Mouse (Mus musculus) lung, postnatal 0 days (tissue): ENCODE measurements around the gene Gm10644. TPM values are rescaled to one million over a fixed set of nuclear protein-coding genes. Genes with fewer than 3 reads are reported as not detected.

Experiments
- ATAC-seq: fragments of 200-750 bp; cut with Nextera tagmentation; 2 replicates; pipeline ENCODE4 v1.8.0; 2017; ENCODE audit warnings: moderate library complexity
- DNase-seq: peaks from one replicate; pipeline ENCODE4 v3.0.0-alpha.2; 2016; ENCODE audit warnings: low spot score
- H3K27ac ChIP-seq: fragments of 300-500 bp; sonication (generic); 2 replicates; pipeline ENCODE4 v1.5.1; 2014; ENCODE audit warnings: antibody characterized with exemption, mild to moderate bottlenecking, low read length, mixed read lengths
- H3K27me3 ChIP-seq: fragments of 300-500 bp; sonication (generic); replicated peaks from 2 replicates; pipeline ENCODE4 v1.6.1; 2014; ENCODE audit warnings: low read length, mixed read lengths; ENCODE audit not compliant: insufficient read depth
- H3K36me3 ChIP-seq: fragments of 300-500 bp; sonication (generic); 2 replicates; pipeline ENCODE4 v1.6.1; 2014; ENCODE audit warnings: low read length, mixed read lengths; ENCODE audit not compliant: insufficient read depth
- H3K4me1 ChIP-seq: fragments of 300-500 bp; sonication (generic); 2 replicates; pipeline ENCODE4 v1.6.1; 2014; ENCODE audit warnings: antibody characterized with exemption, low read depth, low read length, mixed read lengths; ENCODE audit not compliant: insufficient read depth
- H3K4me2 ChIP-seq: fragments of 300-500 bp; sonication (generic); replicated peaks from 2 replicates; pipeline ENCODE4 v1.6.1; 2014; ENCODE audit warnings: low read depth, mild to moderate bottlenecking, low read length, moderate library complexity, mixed read lengths
- H3K4me3 ChIP-seq: fragments of 300-500 bp; sonication (generic); 2 replicates; pipeline ENCODE4 v1.5.1; 2014; ENCODE audit warnings: low read depth, low read length
- H3K9ac ChIP-seq: fragments of 300-500 bp; sonication (generic); replicated peaks from 2 replicates; pipeline ENCODE4 v1.6.1; 2014; ENCODE audit warnings: low read depth, mild to moderate bottlenecking
- H3K9me3 ChIP-seq: fragments of 300-500 bp; sonication (generic); 2 replicates; pipeline ENCODE4 v1.6.1; 2016; ENCODE audit warnings: low read length, mixed read lengths
- CTCF ChIP-seq: IDR thresholded peaks from 2 replicates; pipeline ENCODE4 v1.5.1; 2016; ENCODE audit warnings: antibody characterized with exemption, mild to moderate bottlenecking
- EP300 ChIP-seq: IDR thresholded peaks from 2 replicates; pipeline ENCODE4 v1.6.1; 2016; ENCODE audit warnings: antibody characterized with exemption, mild to moderate bottlenecking, control low read depth
- WGBS: fragments of 180-500 bp; shearing (Covaris S2); extraction: QIAGEN DNeasy Blood & Tissue Kit; methylation state at CpG from one replicate; pipeline ENCODE4 v1.1.7; 2014; 5-methylcytosine and 5-hydroxymethylcytosine counted together
- microRNA-seq: library from miRNA; unstranded; fragments of <30 nt; microRNA quantifications from one replicate; pipeline ENCODE4, GENCODE M21; 2016
- polyA plus RNA-seq: library from polyadenylated mRNA; unstranded; fragments of >200 nt; fragmentation: Nextera tagmentation; extraction: Ambion mirVana; gene quantifications from 2 replicates; pipeline ENCODE4 v1.2.1, GENCODE M21; 2015

Gm10644 gene
- polyA plus RNA-seq, 1 experiment from 2014 or later = 0.12 TPM

DNA sequence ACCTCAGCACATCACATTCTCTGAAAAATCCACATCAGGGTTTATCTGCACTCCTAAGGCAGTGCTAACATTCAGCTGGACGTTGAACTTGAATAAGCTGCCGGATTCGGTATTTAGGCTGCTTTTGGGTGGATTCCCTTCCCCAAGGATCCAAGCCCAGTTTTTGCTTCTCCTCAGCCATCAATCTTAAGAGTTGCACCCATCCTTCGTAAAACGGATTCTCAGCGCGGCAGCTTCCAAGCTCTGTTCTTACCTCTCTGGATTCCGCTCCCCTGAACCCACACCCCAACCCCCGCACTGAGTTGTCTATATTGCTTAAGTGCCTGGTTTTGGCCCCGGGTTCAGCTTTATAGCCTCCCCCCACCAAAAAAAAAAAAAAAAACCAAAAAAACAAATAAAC lies 56.5 kb downstream of the Gm10644 start:
- Histone ChIP-seq H3K27ac (no peak overlapping the region), H3K4me3 (peak overlapping the region; percentile 81; the same call in 1 of the 2 replicates), H3K36me3 (no peaks in the 10 kb centered on the region), H3K4me1 (no peaks in the 10 kb centered on the region), H3K9me3 (no peaks in the 10 kb centered on the region), H3K27me3 (peaks cover 6% of the 10 kb centered on the region; the same call in 1 of the 2 replicates), H3K9ac (no peak overlapping the region), H3K4me2 (peak overlapping the region; percentile 100)
- WGBS = 6% methylated on average over 10 of the region's 10 CpGs
- DNase-seq (peak; percentile 67), ATAC-seq (no peak)
- TF ChIP-seq EP300 (no peak), CTCF (no peak)

DNA sequence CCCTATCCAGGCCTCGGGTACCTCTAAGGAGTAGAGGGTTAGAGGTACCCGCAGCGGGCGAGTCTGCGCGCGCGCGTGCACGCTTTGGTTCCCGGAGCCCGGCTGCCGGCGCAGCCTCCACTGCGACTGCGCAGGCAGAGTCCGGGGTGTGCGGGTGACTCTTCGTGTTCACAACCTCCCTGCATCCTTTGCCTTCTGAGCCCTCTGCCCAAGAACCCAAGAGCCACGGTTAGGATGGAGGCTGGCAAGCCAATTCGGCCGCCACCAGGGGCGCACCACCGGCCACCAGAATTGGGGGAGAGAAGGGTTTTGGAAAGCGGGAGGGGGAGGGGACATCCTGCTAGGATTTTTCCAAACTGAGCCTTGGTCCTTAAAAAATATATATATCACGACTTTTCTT lies 57.8 kb downstream of the Gm10644 start:
- peak; percentile 57 for DNase-seq

DNA sequence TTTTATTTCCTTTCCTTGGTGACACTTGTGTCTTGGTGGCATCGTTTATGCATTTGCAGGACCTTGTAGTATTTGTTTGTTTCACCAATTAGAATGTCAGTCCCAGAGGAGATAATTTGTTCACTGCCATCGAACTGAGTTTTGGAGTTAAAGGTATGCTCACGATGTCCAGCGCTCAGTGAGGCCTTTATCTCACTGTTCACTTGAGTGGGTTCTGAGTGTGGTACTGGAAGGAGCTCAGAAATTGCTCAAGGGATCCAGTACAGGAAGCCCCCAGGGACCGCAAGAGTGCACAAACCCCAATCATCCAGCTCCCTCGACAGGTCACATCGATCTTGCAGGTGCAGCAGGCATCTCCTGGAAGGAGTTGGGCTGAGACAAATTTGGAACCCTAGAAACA lies 58.5 kb downstream of the Gm10644 start:
- Histone ChIP-seq H3K36me3 (no peaks in the 10 kb centered on the region), H3K4me1 (no peaks in the 10 kb centered on the region), H3K27me3 (peaks cover 6% of the 10 kb centered on the region; the same call in 1 of the 2 replicates), H3K9me3 (no peaks in the 10 kb centered on the region), H3K4me3 (no peak overlapping the region), H3K4me2 (no peak overlapping the region), H3K9ac (no peak overlapping the region), H3K27ac (no peak overlapping the region)
- DNase-seq (no peak), ATAC-seq (no peak)
- TF ChIP-seq EP300 (no peak), CTCF (no peak)
- 88% methylated on average over 7 of the region's 7 CpGs for WGBS

More for the DNA sequence above, 57.8 kb downstream of the Gm10644 start:
- Histone ChIP-seq H3K27me3 (peaks cover 6% of the 10 kb centered on the region; the same call in 1 of the 2 replicates), H3K4me3 (no peak overlapping the region), H3K36me3 (no peaks in the 10 kb centered on the region), H3K4me1 (no peaks in the 10 kb centered on the region), H3K27ac (no peak overlapping the region), H3K9me3 (no peaks in the 10 kb centered on the region), H3K4me2 (peak overlapping the region; percentile 25), H3K9ac (no peak overlapping the region)
- WGBS = 7% methylated on average over 26 of the region's 26 CpGs
- no peak for ATAC-seq
- TF ChIP-seq CTCF (peak; percentile 74), EP300 (no peak)

DNA sequence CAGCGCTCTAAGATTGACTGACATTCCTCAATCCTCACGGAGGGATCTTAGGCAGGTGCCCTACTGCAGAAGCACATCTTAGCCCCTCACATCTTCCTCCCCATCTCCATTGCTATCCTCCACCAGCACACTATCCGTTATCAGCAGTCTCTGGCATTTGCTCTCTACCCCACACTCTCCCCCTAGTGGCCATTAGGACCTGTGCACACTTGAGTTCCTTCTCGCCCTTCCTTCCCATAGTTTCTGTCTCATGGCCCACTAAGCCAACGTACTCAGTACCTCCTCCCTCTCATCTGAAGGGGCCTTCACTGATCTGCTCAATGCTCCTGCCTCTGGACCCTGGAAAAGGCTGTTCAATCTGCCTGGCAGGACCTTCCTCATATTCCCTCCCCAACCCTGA lies 59.1 kb downstream of the Gm10644 start:
- H3K4me2 ChIP-seq = no peak overlapping the region
- no peak overlapping the region for H3K9ac ChIP-seq
- no peak for ATAC-seq
- no peaks in the 10 kb centered on the region for H3K9me3 ChIP-seq
- no peak for TF ChIP-seq EP300
- TF ChIP-seq CTCF = peak; percentile 97
- no peaks in the 10 kb centered on the region for H3K4me1 ChIP-seq
- peak; percentile 86 for DNase-seq
- H3K27ac ChIP-seq = no peak overlapping the region
- H3K4me3 ChIP-seq = no peak overlapping the region
- H3K36me3 ChIP-seq = no peaks in the 10 kb centered on the region
- H3K27me3 ChIP-seq = peaks cover 6% of the 10 kb centered on the region; the same call in 1 of the 2 replicates
- WGBS = 6% methylated on average over 5 of the region's 5 CpGs

DNA sequence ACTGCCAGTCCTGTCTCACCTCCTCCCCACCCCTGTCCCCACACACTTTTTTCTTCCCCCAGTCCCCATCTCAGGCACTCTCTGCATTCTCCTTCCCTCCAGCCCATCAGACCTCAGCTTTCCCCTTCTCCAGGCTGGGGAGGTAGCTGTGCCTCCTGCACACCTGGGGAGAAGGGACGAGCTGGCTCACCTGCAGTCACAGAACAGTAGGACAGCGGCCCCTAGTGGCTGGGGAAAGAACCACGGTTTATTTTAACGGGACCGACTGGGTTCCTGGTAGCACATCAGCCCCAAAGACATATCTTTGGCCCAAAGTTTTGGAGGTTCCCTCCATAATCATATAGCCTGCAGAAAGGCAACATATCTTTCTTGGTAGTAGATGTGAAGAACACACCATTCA lies 61.1 kb downstream of the Gm10644 start:
- Histone ChIP-seq H3K27me3 (peaks cover 6% of the 10 kb centered on the region; the same call in 1 of the 2 replicates), H3K4me1 (no peaks in the 10 kb centered on the region), H3K4me3 (no peak overlapping the region), H3K9me3 (no peaks in the 10 kb centered on the region), H3K27ac (no peak overlapping the region), H3K36me3 (no peaks in the 10 kb centered on the region), H3K9ac (no peak overlapping the region), H3K4me2 (no peak overlapping the region)
- WGBS = under 1% methylated on average over 5 of the region's 5 CpGs
- DNase-seq = peak; percentile 77
- ATAC-seq = no peak
- TF ChIP-seq CTCF (peak; percentile 96), EP300 (no peak)

DNA sequence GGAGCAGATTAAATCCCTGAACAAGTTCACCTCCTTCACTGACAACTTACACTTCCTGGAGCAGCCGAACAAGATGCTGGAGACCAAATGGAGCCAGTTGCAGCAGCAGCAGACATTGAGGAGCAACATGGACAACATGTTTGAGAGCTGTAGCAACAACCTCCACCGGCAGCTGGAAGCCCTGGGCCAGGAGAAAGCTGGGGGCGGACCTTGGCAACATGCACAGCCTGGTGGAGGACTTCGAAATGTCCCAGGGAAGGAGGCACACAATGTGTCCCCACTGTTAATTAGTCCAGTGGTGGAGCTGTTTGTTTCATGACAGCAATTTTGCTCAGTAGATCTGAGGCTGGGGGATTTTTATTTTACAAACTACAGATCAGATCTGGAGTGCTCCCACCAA lies 62.9 kb downstream of the Gm10644 start:
- Histone ChIP-seq H3K27ac (no peak overlapping the region), H3K4me2 (no peak overlapping the region), H3K4me3 (no peak overlapping the region), H3K9ac (no peak overlapping the region), H3K9me3 (no peaks in the 10 kb centered on the region), H3K27me3 (peaks cover 6% of the 10 kb centered on the region; the same call in 1 of the 2 replicates), H3K4me1 (no peaks in the 10 kb centered on the region), H3K36me3 (no peaks in the 10 kb centered on the region)
- ATAC-seq (0 out of 2 replicates have a peak, but pooled peaks have one; percentile 18), DNase-seq (no peak)
- WGBS = 41% methylated on average over 4 of the region's 4 CpGs
- TF ChIP-seq CTCF = peak; percentile 28
- no peak for TF ChIP-seq EP300

DNA sequence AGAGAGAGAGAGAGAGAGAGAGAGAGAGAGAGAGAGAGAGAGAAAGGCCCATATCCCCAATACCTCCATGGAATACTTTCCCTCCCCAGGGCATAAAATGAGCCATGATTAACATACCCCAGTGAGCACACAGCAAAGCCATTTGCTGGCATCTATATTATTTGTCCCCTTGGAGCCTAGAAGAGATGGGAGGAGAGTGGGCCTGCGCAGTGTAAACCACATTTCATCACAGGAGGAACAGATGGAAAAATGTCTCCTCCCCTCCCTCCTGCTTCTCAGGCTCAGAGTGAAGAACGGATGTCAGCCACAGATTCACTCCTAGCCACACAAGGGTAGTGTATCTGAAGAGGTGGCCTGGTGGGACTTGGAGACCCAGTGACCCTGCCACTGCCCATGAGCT lies 66.6 kb downstream of the Gm10644 start:
- Histone ChIP-seq H3K27ac (no peak overlapping the region), H3K9me3 (no peaks in the 10 kb centered on the region), H3K27me3 (no peaks in the 10 kb centered on the region), H3K4me3 (no peak overlapping the region), H3K4me2 (no peak overlapping the region), H3K36me3 (no peaks in the 10 kb centered on the region), H3K4me1 (no peaks in the 10 kb centered on the region), H3K9ac (no peak overlapping the region)
- ATAC-seq (no peak), DNase-seq (no peak)
- 64% methylated on average over 2 of the region's 2 CpGs for WGBS
- TF ChIP-seq EP300 (no peak), CTCF (no peak)

Small RNA genes lying within 50 kb of the gene (microRNA-seq; reads per million reads assigned to microRNA genes)
- not detected for gene Gm44330
- not detected for gene Gm44450

Other genes with a start within 250 kb of the Gm10644 start
- 51.0 and 53.9 TPM in 2 replicates for gene Ddx39, start 240.0 kb downstream of the Gm10644 start, polyA plus RNA-seq
- 145 and 146 TPM in 2 replicates for gene Adgre5, start 213.9 kb downstream of the Gm10644 start, polyA plus RNA-seq
- gene Adgrl1, start 55.1 kb downstream of the Gm10644 start, polyA plus RNA-seq = 11.4 and 14.3 TPM in 2 replicates
- 7.1 and 8.0 TPM in 2 replicates for gene Asf1b, start 302 bp upstream of the Gm10644 start, polyA plus RNA-seq
- gene Prkaca, start 17.8 kb upstream of the Gm10644 start, polyA plus RNA-seq = 93.8 and 94.9 TPM in 2 replicates
- gene Samd1, start 42.5 kb upstream of the Gm10644 start, polyA plus RNA-seq = 5.3 and 5.6 TPM in 2 replicates
- 0.63 and 1.0 TPM in 2 replicates for gene 1700067K01Rik, start 46.3 kb upstream of the Gm10644 start, polyA plus RNA-seq
- 51.0 and 70.4 TPM in 2 replicates for gene 2210011C24Rik, start 57.0 kb upstream of the Gm10644 start, polyA plus RNA-seq
- gene Palm3, start 66.3 kb upstream of the Gm10644 start, polyA plus RNA-seq = 1.1 and 1.6 TPM in 2 replicates
- 0.56 and 0.93 TPM in 2 replicates for gene Il27ra, start 87.4 kb upstream of the Gm10644 start, polyA plus RNA-seq
- 0.26 TPM in 1 of 2 replicates, not detected in the other for gene Rln3, start 89.8 kb upstream of the Gm10644 start, polyA plus RNA-seq
- gene Gm10643, start 109.9 kb upstream of the Gm10644 start, polyA plus RNA-seq = 1.2 and 1.3 TPM in 2 replicates
- gene Rfx1, start 111.6 kb upstream of the Gm10644 start, polyA plus RNA-seq = 4.5 and 5.2 TPM in 2 replicates
- 5.1 TPM in 2 replicates for gene Dcaf15, start 149.6 kb upstream of the Gm10644 start, polyA plus RNA-seq
- gene Podnl1, start 170.8 kb upstream of the Gm10644 start, polyA plus RNA-seq = 0.17 and 0.19 TPM in 2 replicates
- 15.6 and 16.3 TPM in 2 replicates for gene Cc2d1a, start 192.7 kb upstream of the Gm10644 start, polyA plus RNA-seq
- 0.80 and 1.0 TPM in 2 replicates for gene 4930432K21Rik, start 192.8 kb upstream of the Gm10644 start, polyA plus RNA-seq
- gene Nanos3, start 230.0 kb upstream of the Gm10644 start, polyA plus RNA-seq = 1.9 and 3.2 TPM in 2 replicates